Mouse (Mus musculus) hindbrain, embryonic 16.5 days (tissue): ENCODE data around the gene Gm8232. TPM values are rescaled to one million over a fixed set of nuclear protein-coding genes. Genes with fewer than 3 reads are reported as not detected.
"Not testable (repeated sequence)": the region's sequence is repeated elsewhere in the genome, so short reads cannot be mapped to it uniquely, and the experiment has no call there.

Source experiments
- ATAC-seq: fragments of 200-750 bp; cut with Nextera tagmentation; 2 replicates; pipeline ENCODE4 v1.8.0; 2017; ENCODE audit warnings: moderate TSS enrichment, moderate library complexity
- H3K27ac ChIP-seq: fragments of 300-500 bp; sonication (generic); 2 replicates; pipeline ENCODE4 v1.5.1; 2014; ENCODE audit warnings: low read depth, mild to moderate bottlenecking, control low read depth, low read length, moderate library complexity
- H3K27me3 ChIP-seq: fragments of 300-500 bp; sonication (generic); replicated peaks from 2 replicates; pipeline ENCODE4 v1.6.1; 2014; ENCODE audit warnings: low read length; ENCODE audit not compliant: control insufficient read depth, insufficient read depth
- H3K36me3 ChIP-seq: fragments of 300-500 bp; sonication (generic); 2 replicates; pipeline ENCODE4 v1.6.1; 2014; ENCODE audit warnings: mild to moderate bottlenecking, low read length, moderate library complexity, mixed read lengths; ENCODE audit not compliant: control insufficient read depth, insufficient read depth
- H3K4me1 ChIP-seq: fragments of 300-500 bp; sonication (generic); 2 replicates; pipeline ENCODE4 v1.6.1; 2014; ENCODE audit warnings: low read depth, low read length; ENCODE audit not compliant: control insufficient read depth, insufficient read depth
- H3K4me2 ChIP-seq: fragments of 300-500 bp; sonication (generic); 2 replicates; pipeline ENCODE4 v1.6.1; 2014; ENCODE audit warnings: mild to moderate bottlenecking, low read length, control low read depth, moderate library complexity
- H3K4me3 ChIP-seq: fragments of 300-500 bp; sonication (generic); 2 replicates; pipeline ENCODE4 v1.5.1; 2014; ENCODE audit warnings: mild to moderate bottlenecking, low read length, control low read depth, moderate library complexity
- H3K9ac ChIP-seq: fragments of 300-500 bp; sonication (generic); 2 replicates; pipeline ENCODE4 v1.6.1; 2014; ENCODE audit warnings: low read depth, mild to moderate bottlenecking, control low read depth, low read length, moderate library complexity
- H3K9me3 ChIP-seq: fragments of 300-500 bp; sonication (generic); 2 replicates; pipeline ENCODE4 v1.6.1; 2014; ENCODE audit warnings: mild to moderate bottlenecking, low read length, moderate library complexity; ENCODE audit not compliant: control insufficient read depth
- WGBS: fragments of 180-500 bp; shearing (Covaris S2); extraction: QIAGEN DNeasy Blood & Tissue Kit; methylation state at CpG from one replicate; pipeline ENCODE4 v1.1.7; 2014; 5-methylcytosine and 5-hydroxymethylcytosine counted together
- polyA plus RNA-seq: library from polyadenylated mRNA; unstranded; fragments of >200 nt; fragmentation: Nextera tagmentation; extraction: Ambion mirVana; gene quantifications from 2 replicates; pipeline ENCODE4 v1.2.1, GENCODE M21; 2015

The Gm8232 gene
- polyA plus RNA-seq: not detected in 2 replicates

- H3K27me3 ChIP-seq, H3K36me3 ChIP-seq, H3K4me3 ChIP-seq, H3K27ac ChIP-seq, H3K9ac ChIP-seq, H3K4me2 ChIP-seq, ATAC-seq, H3K4me1 ChIP-seq, H3K9me3 ChIP-seq: not testable (repeated sequence)
- 96% methylated on average over 3 of the region's 3 CpGs for WGBS
Observed at GRCm38 (mm10) chr14:44433335-44433734, at the start of gene Gm8232. Gm8232 (plus strand) TSS chr14:44433635.

- H3K4me1 ChIP-seq, H3K9me3 ChIP-seq, H3K9ac ChIP-seq, H3K36me3 ChIP-seq, ATAC-seq, H3K27me3 ChIP-seq, H3K4me2 ChIP-seq, H3K4me3 ChIP-seq, H3K27ac ChIP-seq: not testable (repeated sequence)
- WGBS: 79% methylated on average over 3 of the region's 4 CpGs
Observed at GRCm38 (mm10) chr14:44384233-44384632, 49.2 kb upstream of the Gm8232 start.

- H3K9me3 ChIP-seq, H3K4me1 ChIP-seq, H3K4me3 ChIP-seq, H3K4me2 ChIP-seq, H3K36me3 ChIP-seq, H3K27me3 ChIP-seq, H3K27ac ChIP-seq, ATAC-seq, H3K9ac ChIP-seq: not testable (repeated sequence)
- WGBS: no CpG with 5 or more reads among the region's 2 CpGs
Observed at GRCm38 (mm10) chr14:44410588-44410987, 22.8 kb upstream of the Gm8232 start, which contains the start of gene Gm3371. Gm3371 (minus strand) TSS chr14:44410688.

Other genes with a start within 250 kb of the Gm8232 start
- gene Gm8212, start 236.0 kb upstream of the Gm8232 start, polyA plus RNA-seq: not detected in 2 replicates
- not detected in 2 replicates for gene 4930503E14Rik, start 220.4 kb upstream of the Gm8232 start, polyA plus RNA-seq
- not detected in 2 replicates for gene Gm8220, start 148.1 kb upstream of the Gm8232 start, polyA plus RNA-seq
- gene Gm5930, start 95.1 kb upstream of the Gm8232 start, polyA plus RNA-seq: not detected in 2 replicates
- gene Gm8229, start 68.3 kb upstream of the Gm8232 start, polyA plus RNA-seq: not detected in 2 replicates
- gene Gm3371, start 22.9 kb upstream of the Gm8232 start, polyA plus RNA-seq: not detected in 2 replicates
- not detected in 2 replicates for gene BC061237, start 58.8 kb downstream of the Gm8232 start, polyA plus RNA-seq
- gene Gm17093, start 84.6 kb downstream of the Gm8232 start, polyA plus RNA-seq: not detected in 2 replicates
- 0.16 and 0.28 TPM in 2 replicates for gene Gm8247, start 149.5 kb downstream of the Gm8232 start, polyA plus RNA-seq
- not detected in 2 replicates for gene Gm5624, start 194.3 kb downstream of the Gm8232 start, polyA plus RNA-seq